Mouse (Mus musculus) granulocyte monocyte progenitor cell, adult 5-6 weeks (primary cell): Measurements from ENCODE around the gene Bmf. TPM values are rescaled to one million over a fixed set of nuclear protein-coding genes. Genes with fewer than 3 reads are reported as not detected.

Experiments used
- ATAC-seq: replicated peaks from 2 replicates; pipeline ENCODE4 v1.8.0; 2016; ENCODE audit warnings: mild to moderate bottlenecking, moderate TSS enrichment, inconsistent platforms; ENCODE audit not compliant: poor library complexity, severe bottlenecking
- total RNA-seq, 2 experiments: library from RNA; stranded (forward) in 1 of 2; stranded (reverse) in 1 of 2; fragments of 200-712, 200-1000 nt in 1 of 2; fragments of >200 nt in 1 of 2; fragmentation: Nextera tagmentation in 1 of 2; gene quantifications; 2 replicates each; pipeline ENCODE4 v1.2.3; 2014 to 2017

Gene Bmf
- total RNA-seq, 2 experiments from 2014 or later, result 0.21 to 0.52 TPM

DNA sequence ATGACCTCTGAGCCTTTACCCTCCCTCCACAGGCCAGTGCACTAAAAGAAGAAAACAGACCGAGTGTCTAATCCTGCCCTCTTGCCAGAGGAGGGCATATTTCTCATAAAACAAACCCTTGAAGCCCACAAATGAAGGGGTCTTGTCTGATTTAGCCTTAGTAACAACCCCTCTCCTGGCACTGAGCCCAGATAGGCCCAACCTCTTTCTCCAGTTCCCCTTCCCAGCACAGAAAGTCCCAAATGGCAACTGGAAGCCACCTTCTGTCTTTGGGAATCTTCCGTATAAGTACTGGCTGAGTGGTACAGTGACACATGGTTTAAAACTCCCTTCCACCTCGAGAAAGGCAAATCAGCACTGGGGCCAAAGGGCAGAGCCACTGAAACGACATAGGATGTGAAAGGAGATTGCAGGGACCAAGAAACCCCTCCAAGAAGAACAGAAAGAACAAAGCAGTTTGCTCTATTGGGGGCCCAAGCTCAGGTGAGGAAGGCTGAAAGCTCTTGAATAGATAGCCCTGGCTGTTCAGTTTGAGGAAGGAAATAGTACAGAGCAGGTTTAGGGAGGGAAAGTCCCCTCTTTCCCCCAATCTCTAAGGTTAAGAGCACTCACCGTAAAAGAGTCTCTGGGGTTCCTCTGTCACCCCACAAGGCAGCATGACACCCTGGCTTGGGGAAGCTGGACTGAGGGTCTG, 3.2 kb downstream of the Bmf start:
- no peak for ATAC-seq

DNA sequence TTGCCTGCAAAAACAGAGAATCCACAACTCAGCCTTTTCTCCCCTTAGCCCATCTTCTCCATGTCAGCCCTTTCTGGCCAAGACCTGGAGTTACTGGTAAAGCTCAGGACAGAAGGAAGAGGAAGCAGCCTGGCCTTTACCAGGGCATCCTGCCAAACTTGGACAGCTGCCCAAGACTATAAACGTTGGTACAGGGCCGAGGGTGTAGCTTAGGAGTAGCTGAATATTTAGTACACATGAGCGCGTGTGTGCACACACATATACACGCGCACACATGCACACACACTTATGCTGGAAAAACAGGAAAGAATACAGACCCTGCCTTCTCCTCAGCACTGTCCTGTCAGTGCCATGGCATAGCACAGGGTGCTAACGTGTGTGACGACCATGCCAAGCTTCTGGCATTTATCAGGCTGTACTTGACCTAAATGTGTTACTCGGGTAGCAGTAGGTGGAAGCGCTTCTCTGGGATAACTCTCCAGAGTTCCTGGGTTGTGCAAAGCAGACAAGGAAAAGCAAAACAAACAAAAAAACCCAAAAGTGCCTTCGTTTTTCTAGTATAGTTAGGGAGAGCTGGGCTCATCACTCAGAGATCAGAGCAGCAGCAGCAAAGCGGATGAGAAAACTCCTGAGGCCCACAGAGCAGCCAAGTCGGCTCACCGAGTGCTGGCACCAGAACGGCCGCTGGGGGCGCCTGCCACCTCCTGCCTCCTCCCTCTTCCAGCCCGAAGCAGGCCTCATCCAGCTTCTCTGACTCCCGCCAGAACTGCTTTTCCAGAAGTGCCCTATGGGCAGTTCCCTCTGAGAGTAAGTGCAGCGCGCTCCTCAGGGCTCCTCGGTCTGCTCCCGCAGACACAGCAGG, 4.0 kb downstream of the Bmf start:
- ATAC-seq, result peak; percentile 16; the same call in 1 of the 2 replicates

DNA sequence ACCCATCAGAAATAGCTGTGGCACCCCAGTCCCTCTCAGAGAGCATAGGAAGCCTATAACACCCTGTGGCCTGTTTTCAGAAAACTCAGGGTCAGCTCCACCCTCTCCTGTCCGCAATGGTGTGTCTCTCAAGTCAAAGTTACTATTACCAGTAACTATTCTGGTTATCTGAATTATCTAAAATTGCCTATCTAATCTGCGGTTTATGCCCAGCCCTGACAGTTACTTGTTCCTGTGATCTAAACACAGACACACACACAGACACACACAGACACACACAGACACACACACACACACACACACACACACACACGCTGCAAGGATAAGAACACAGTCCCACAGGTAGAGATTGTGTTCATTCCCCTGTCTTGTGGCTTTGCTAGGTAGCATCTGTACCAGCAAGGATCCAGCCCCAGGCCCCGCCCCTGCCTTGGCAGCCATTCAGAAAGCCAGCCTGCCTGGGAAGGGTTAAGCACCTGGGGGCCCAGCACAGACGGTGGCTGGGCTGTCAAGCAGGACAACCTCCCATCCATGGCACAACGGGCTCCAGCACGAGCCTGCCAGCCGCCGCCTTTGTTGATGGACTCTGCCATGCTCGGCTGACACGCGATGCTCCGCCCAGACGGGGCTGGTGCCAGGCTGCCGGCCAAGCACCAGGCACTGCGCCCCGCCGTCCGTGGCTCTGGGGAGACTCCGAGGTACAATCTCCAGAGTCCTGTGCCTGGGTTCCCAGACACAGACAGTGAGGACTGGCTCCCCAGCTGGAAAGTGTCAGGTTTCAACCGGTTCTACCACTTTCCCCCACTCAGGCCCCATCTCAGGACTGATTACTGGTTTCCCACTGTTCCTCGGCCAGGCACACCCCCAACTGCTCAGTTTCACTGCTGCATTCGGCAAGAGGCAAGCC, 5.3 kb downstream of the Bmf start:
- peak; percentile 12 for ATAC-seq

DNA sequence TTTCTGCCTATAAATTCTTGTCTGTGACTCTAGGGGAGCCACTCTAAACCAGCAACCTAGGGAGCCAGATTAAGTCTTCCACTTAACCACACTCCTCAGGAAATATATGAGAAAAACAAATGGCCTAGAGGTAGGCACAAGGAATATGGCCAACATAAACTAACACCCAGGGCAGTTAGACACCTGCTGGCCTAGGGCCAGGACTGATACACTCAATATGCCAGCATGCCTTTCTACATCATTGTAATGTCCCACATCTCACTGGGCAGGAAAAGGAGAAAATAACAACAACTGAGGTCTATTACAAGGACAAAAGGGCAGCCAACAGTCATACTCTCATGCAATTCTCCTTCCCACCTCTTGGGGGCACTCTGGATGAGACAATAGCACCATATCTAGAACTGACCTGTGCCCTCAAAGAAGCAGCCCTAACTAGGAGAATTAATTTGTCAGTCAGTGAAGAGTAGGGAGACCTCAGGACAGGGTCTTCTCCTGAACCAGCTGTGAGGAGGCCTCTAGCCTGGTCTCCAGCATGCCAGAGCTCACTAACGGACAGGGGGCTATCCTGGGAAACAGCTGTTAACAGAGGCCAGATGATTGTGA, 6.4 kb downstream of the Bmf start:
- no peak for ATAC-seq

DNA sequence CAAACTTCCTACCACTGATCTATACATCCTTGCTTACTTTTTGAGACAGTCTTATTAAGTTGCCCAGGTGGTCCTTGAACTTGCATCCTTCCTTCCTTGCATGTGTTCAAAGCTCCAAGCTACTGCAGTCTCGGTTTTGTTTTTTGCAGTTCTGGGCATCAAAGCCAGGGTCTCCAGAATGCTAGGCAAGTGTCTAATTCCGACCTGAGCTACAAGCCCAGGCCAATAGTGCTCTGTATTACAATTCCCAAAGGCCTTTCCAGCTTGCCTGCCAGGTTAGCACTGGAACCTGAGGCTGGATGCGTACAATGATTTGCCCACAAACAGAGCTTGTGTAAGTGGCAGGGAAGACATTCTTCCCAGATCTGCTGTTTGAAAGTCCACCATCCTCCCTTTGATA, 7.8 kb downstream of the Bmf start:
- ATAC-seq, result no peak

DNA sequence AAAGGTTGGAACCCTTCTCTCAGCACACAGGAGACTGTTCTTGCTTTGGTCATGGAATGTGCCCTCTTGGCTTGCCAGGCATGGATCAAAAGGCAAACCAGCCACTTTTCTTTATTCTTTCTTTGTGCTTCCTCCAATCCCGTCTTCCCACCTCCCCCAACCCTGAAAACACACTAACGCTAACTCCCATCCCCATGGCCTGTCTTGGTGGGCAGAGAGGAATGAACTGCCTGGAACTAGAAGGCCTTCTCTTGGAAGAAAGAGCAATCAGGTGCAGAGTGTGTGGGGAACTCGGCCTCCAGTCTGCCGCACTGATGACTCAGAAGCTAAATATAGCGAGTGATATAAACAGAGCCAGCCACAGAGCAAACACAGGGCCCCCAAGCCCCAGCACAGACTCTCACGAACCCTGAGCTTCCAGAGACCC, 8.8 kb downstream of the Bmf start:
- ATAC-seq, result peak; percentile 20; the same call in 1 of the 2 replicates

DNA sequence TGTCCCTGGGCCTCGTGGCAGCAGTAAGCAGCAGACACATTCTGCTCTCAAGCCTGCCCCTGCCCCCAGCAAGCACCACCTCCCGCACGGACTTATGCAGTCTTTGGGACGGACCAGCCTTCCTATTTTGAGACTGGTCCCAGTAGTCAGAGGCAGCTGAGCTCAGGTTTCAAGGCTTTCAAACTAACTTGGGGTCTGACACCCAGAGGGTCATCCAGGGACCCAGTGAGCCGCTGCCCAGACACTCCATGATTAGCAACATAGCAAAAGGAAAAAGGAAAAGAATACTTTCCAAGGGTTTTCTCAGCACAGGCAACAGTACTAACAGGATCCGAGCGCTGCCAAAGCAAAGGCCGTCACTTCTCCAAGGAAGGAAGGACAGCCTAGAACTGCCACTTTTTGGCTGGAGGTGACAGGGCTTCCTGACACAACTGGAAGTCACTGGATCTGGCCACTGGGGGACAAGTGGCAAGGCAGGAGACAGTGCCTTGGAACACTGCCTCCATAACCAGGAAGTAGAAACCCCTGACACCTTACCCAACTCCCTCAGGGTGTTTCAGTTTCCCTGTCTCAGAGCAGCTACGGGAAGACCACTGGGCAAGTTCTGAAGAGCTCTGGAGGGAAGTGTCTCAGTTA, 9.5 kb downstream of the Bmf start:
- ATAC-seq, result peak; percentile 78

DNA sequence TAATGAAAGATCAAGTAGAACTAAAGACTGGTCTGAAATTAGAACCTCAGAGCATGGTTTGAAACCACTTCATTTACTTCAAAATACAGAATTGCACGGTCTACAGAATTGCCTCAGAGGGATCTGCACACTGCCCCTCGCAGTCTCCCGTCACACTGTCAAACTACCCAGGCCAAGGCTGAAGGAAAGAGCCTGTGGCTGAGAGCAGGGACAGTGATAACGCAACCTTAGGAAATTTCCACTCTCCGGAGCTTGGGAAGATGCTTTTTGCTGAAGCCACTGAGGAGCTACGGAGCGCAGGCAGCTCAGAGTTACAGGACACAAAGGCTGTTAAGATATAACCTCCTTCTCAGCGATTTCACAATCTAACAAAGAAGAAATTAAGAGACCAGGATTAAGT, 10.4 kb downstream of the Bmf start:
- no peak for ATAC-seq

DNA sequence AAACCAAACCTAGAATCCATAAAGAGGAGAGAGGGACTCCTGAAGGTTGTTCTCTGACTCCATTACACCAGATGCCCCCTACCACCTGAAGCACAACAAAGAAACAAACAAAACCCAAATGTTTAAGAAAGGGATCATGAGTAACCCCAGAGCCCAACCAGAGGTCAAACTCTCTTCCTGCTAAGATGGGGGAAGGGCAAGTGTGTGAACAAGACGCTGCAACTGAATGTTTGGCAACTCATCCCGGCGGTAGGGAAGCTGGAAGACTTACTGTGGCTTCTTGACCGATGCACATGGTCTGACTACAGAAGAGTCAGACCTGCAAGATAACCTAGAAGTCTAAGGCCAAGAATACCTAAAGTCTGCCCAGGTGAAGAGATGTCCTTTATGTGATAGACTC, 12.3 kb downstream of the Bmf start:
- no peak for ATAC-seq

DNA sequence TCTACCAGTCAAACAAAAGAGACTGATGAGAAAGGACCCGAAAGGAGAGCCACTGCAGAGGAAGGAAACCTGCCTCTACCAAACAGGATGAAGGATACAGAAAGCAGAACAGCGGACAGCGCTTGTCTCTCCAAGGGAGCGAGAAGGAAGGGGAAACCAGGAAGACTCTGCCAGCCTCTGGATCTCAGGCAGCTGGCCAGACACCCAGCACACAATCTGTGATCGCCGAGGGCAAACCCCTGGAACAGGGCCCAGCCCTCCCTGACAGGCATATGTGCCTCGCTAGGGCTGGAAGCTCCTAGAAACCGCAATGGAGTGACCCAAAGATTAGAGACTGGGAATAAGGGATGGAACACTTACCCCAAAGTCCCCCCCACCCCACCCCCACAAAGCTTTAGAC, 12.9 kb downstream of the Bmf start:
- peak; percentile 23; the same call in 1 of the 2 replicates for ATAC-seq

DNA sequence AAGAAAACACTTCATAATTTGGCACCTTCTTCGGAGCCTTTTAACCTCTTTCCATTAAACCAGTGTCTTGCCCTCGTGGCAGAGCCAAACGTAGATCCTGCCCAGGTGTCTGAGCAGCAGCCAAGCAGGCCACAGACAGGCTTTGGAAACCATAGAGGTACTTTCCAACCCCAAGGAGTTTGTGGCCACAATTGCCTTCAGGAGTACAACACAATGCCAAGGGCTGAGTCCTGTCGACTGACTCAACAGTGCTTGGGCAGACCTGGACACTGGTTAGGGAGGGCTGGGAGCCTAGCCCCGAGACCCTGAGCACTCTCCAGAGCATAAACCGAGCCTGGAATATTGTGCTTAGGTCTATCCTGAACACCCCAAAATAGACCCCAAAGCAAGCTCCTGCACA, 13.4 kb downstream of the Bmf start:
- ATAC-seq, result no peak

DNA sequence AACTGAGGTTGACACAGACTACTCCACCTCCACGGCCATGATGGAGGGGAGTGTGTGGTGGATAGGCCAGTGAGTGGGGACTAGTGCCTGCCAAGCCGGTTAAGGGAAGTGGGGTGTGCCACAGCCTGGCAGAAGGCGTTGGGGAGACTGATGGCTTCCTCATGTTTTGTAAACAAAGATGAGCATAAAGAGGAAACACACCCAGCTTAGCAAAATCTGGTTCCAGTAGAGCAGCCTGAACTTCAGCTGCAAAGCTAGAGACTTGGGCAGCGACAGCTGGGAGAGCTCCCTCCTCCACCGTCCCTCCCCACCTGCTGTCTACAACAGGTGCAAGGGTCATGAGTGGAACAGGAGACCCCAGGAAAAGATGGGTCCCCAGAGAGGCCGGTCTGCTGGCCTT, 15.5 kb downstream of the Bmf start:
- peak; percentile 88 for ATAC-seq

DNA sequence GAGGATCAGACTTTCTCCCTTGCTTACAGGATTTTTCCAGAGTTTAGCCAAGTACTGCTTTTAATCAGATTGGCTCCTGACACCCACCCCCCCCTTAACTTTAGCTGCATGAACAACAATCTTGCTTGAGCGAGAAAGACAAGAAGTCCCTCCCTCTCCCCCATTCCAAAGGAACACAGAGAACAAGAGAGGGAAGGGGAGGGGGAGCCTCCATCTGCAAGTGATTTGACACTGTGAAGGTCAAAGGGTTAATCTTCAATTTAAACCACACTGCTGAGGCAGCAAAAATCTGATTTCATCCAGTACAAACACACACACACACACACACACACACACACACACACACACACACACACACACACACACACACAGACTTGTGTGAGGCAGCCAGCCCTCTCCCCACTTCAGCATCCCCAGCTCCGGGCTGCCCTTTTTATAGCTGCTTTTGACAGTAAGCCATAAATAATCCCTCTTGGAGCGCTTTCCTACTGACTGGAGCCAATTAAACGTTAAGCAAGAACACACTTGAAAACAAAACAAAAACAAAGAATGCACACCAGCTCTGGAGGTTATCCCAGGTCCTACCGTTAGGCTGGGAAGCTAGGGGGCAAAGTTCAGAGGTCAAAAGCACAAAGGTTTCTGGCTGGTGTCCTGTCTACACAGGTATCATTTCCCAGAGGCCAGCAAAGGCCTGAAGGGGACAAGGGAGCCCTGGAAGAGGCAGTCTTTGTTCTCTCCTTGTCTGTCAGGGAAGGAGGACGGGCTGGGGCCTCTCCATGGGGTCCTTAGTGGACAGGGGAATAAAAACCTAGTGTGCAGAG, 16.4 kb downstream of the Bmf start:
- no peak for ATAC-seq

DNA sequence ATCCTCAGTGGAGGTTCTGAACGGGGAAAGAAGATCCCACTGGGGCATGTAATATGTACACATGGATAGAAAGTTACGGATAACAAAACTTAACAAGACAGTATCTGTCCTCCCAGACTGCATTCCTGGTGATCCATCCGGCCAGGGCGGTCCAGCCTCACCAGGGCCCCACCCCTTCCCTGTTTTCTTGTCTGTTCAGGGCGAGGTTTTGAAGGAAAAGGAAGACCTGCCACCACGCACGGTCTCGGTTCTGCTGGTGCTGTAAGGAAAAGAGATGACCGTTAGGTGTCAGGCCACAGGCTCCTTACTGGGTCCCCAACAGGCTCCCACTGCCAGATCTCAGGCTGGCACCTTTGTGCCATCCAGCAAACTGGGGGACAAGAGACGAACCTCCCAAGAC, 17.1 kb downstream of the Bmf start:
- no peak for ATAC-seq

DNA sequence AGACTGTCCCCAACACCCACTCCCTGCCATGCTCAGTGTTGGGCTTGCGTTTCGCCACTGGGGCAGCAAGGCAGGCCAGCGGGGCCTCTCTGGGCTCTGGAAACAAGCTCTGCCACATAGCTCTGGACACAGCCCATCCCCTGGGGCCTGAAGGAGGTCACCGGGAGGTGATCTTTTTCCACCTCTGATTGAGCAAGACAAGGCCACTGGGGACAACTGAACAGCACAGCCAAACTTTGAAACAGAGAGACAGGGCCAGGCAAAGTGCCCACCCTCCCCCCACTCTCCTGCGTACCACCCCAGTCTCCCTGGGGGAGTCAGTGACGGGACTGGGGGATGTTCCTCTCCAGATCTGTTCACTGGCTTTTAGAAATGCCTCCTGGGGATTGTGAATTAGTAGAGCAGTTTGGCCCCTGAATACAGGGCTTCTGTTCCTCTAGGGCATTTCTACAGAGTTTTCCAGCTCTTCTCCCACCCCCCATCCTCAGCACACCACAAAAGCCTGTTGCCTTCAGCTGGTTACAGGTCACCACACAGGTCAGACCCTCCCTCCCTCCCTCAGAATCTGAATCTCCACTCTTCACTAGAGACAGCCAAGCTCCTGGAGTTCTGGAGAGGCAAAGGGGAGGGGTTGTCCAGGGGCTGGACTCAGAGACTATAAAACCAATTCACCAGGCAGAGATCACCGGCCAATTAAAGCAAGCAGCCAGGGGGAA, 19.9 kb downstream of the Bmf start:
- ATAC-seq, result no peak

DNA sequence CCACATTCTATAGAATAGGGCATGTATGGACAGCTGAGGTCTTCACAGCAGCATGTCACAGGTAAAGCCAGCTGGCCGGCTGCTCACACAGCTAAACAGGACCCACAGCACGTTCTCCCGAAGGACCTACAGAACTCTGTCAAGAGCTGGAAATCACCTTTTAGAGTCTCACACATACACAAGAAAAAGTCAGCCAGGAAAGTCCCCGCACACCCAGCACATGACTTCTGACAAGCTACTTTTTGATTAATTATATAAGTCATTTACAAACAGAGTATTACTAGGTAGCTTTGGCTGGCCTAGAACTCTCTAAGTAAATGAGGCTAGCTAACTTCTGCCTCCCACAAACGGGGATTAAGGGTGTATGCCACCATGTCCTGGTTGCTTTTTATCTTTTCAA, 22.9 kb downstream of the Bmf start:
- ATAC-seq, result no peak

DNA sequence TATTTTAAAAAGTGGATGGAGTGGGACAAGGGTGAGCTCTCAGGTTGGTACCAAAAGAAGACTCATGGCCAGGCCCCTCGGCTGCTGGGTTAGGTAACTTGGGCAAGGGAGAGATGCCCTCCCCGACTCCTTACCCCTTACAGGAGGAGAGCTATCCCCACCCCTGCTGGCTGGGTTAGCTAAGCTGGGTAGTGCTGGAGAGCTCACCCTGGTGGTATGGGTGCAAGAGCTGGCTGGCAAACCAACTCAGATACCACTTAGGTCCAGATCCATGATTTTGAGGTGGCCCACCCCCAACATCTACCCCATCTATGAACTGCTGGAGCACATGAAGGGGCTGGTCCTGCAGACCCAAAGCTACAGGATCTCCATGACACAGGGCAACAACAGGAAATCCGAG, 24.7 kb downstream of the Bmf start:
- ATAC-seq, result no peak

DNA sequence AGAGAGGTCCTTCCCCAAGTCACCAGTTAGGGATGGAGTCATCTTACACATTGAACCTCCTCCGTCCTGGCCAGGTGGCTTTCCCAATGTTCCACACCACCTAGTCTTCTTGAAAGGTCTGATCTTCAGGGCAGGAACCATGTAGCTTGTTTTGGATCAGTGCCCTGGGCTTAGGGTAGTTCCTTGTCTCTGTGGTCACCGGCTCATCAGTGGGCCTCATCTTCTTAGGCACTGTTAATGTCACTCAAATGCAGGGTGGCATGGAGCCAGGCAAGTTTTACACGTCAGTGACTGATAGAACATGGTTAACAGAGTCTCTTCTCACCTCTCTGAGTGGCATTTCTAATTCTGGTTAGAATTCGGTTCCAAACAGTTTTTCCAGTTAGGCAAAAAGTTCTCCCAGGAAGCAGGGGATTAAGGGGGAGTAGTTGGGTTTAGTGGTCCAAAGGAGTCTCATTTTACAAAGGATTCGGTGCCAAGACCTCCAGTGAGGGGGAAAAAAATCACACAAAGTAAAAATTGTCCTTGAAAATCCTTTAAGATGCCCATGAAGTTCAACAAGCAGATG, 26.2 kb downstream of the Bmf start:
- peak; percentile 24 for ATAC-seq
